Mouse (Mus musculus) embryonic facial prominence, embryonic 12.5 days (tissue): ENCODE data around the gene Ndufa4l2. TPM values are rescaled to one million over a fixed set of nuclear protein-coding genes. Genes with fewer than 3 reads are reported as not detected.

Source experiments
- ATAC-seq: fragments of 200-750 bp; cut with Nextera tagmentation; 2 replicates; pipeline ENCODE4 v1.8.0; 2017; ENCODE audit not compliant: insufficient number of reproducible peaks, insufficient read depth, low FRiP score, low TSS enrichment
- H3K27ac ChIP-seq: fragments of 300-500 bp; sonication (generic); 2 replicates; pipeline ENCODE4 v1.5.1; 2016; ENCODE audit warnings: mild to moderate bottlenecking
- H3K27me3 ChIP-seq: fragments of 300-500 bp; sonication (generic); 2 replicates; pipeline ENCODE4 v1.6.1; 2016; ENCODE audit warnings: mild to moderate bottlenecking, moderate library complexity
- H3K36me3 ChIP-seq: fragments of 300-500 bp; sonication (generic); 2 replicates; pipeline ENCODE4 v1.6.1; 2016; ENCODE audit warnings: mild to moderate bottlenecking
- H3K4me1 ChIP-seq: fragments of 300-500 bp; sonication (generic); 2 replicates; pipeline ENCODE4 v1.6.1; 2016
- H3K4me2 ChIP-seq: fragments of 300-500 bp; sonication (generic); replicated peaks from 2 replicates; pipeline ENCODE4 v1.6.1; 2016; ENCODE audit warnings: mild to moderate bottlenecking, moderate library complexity
- H3K4me3 ChIP-seq: fragments of 300-500 bp; sonication (generic); 2 replicates; pipeline ENCODE4 v1.5.1; 2016; ENCODE audit warnings: mild to moderate bottlenecking
- H3K9ac ChIP-seq: fragments of 300-500 bp; sonication (generic); 2 replicates; pipeline ENCODE4 v1.6.1; 2016; ENCODE audit warnings: mild to moderate bottlenecking, moderate library complexity
- H3K9me3 ChIP-seq: fragments of 300-500 bp; sonication (generic); 2 replicates; pipeline ENCODE4 v1.6.1; 2016; ENCODE audit warnings: mild to moderate bottlenecking, moderate library complexity
- WGBS: fragments of 180-500 bp; shearing (Covaris S2); methylation state at CpG from one replicate; pipeline ENCODE4 v1.1.7; 2016; 5-methylcytosine and 5-hydroxymethylcytosine counted together
- polyA plus RNA-seq: library from polyadenylated mRNA; unstranded; fragments of >200 nt; fragmentation: Nextera tagmentation; extraction: Ambion mirVana; gene quantifications from 2 replicates; pipeline ENCODE4 v1.2.1, GENCODE M21; 2016

Gene Ndufa4l2
- polyA plus RNA-seq, 1 experiment from 2014 or later = 2.9 TPM

DNA sequence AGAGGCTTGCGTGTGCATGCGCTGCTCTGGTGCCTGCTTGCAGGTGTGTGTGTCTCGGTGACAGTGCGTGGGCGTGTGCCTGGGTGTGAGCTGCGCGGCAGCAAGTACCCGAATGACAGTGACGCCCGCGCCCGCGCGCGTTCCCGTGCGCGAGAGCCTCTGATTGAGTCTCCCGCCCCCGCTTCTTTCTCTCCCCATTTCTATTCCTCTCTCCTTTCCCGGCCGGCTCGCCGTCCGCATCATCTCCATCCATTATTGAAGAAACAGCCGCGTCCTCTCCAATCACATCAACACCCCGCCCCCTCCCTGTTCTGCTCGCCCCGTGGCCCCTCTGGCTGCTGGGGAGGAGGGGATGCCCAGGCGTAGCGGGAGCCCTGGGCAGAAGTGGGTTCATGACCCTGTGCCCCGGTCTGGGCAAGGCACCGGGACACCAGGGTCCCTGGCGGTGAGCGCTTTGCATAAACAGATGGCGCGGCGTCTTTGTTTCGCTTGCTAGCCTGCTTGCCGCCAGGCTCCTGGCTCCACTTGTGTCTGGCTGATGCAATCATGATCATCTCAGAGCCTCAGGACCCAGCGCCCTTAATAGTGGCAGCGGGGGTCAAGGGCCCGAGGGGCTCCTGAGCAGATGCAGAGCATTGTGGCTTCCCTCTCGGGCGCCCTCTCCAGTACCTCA is 3.0 kb upstream of the Ndufa4l2 start:
- ATAC-seq = no peak
- H3K27ac ChIP-seq = 0 out of 2 replicates have a peak overlapping the region, but pooled peaks have one; percentile 19

DNA sequence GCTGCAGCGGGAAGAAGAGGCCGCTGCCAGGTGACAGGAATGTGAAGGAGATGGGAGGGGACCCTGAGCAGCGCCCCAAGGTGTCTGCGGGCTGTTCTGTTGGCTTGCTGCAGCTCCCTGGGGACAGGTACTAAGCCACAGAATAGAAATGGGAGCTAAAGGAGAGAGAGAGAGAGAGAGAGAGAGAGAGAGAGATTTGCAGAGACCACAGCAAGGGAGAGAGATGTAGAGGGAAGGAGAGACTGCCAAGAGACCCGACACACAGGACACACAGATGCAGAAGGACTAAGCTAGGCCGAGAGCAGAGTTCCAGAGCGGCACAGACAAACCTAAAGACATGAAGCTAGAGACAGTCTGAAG is 2.5 kb upstream of the Ndufa4l2 start:
- Histone ChIP-seq H3K27me3 (peaks cover 95% of the 10 kb centered on the region), H3K9me3 (no peaks in the 10 kb centered on the region), H3K4me2 (peak overlapping the region; percentile 89), H3K9ac (peak overlapping the region; percentile 60), H3K4me3 (peak overlapping the region; percentile 46), H3K4me1 (peaks cover 77% of the 10 kb centered on the region), H3K36me3 (no peaks in the 10 kb centered on the region), H3K27ac (0 out of 2 replicates have a peak overlapping the region, but pooled peaks have one; percentile 19)
- no peak for ATAC-seq
- WGBS = 3% methylated on average over 7 of the region's 7 CpGs

More for the DNA sequence above, 3.0 kb upstream of the Ndufa4l2 start:
- under 1% methylated on average over 38 of the region's 46 CpGs for WGBS
- Histone ChIP-seq H3K4me3 (peak overlapping the region; percentile 46), H3K9ac (peak overlapping the region; percentile 60), H3K4me1 (peaks cover 72% of the 10 kb centered on the region), H3K27me3 (peaks cover 95% of the 10 kb centered on the region), H3K36me3 (no peaks in the 10 kb centered on the region), H3K9me3 (no peaks in the 10 kb centered on the region), H3K4me2 (peak overlapping the region; percentile 89)

DNA sequence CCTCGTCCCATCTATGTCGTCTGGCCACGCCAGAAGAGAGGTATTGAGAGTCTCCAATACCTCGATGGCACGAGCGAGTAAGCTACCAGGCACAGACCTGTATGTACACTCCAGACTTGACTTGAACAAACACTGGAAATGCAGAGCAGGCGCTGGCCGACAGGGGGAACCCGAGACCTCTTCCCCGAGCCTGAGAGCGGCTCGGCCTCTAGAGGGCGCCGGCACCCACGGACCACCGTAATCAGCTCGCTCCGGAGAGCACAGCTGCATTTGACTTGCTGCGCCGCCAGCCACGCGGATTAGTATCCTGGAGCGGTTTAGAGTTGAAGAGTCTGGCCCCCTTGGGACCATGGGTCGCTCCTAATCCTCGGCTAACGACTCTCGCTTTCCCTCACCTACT is 2.0 kb upstream of the Ndufa4l2 start:
- H3K9me3 ChIP-seq = no peaks in the 10 kb centered on the region
- WGBS = under 1% methylated on average over 27 of the region's 27 CpGs
- peaks cover 81% of the 10 kb centered on the region for H3K4me1 ChIP-seq
- ATAC-seq = peak; percentile 22; the same call in 1 of the 2 replicates
- H3K27ac ChIP-seq = no peak overlapping the region
- H3K27me3 ChIP-seq = peaks cover 95% of the 10 kb centered on the region
- peak overlapping the region; percentile 26 for H3K4me3 ChIP-seq
- no peak overlapping the region; the same call in 1 of the 2 replicates for H3K9ac ChIP-seq
- H3K4me2 ChIP-seq = peak overlapping the region; percentile 89
- peaks cover 4% of the 10 kb centered on the region for H3K36me3 ChIP-seq

GRCm38 (mm10) chr10:127513501-127514091 is 1.2 kb upstream of the Ndufa4l2 start:
- H3K4me3 ChIP-seq = peak overlapping the region; percentile 26
- H3K9me3 ChIP-seq = no peaks in the 10 kb centered on the region
- H3K4me1 ChIP-seq = peaks cover 74% of the 10 kb centered on the region
- H3K36me3 ChIP-seq = peaks cover 11% of the 10 kb centered on the region
- peaks cover 94% of the 10 kb centered on the region for H3K27me3 ChIP-seq
- ATAC-seq = no peak
- 2% methylated on average over 16 of the region's 16 CpGs for WGBS
- H3K27ac ChIP-seq = no peak overlapping the region
- peak overlapping the region; percentile 89 for H3K4me2 ChIP-seq
- no peak overlapping the region; the same call in 1 of the 2 replicates for H3K9ac ChIP-seq

DNA sequence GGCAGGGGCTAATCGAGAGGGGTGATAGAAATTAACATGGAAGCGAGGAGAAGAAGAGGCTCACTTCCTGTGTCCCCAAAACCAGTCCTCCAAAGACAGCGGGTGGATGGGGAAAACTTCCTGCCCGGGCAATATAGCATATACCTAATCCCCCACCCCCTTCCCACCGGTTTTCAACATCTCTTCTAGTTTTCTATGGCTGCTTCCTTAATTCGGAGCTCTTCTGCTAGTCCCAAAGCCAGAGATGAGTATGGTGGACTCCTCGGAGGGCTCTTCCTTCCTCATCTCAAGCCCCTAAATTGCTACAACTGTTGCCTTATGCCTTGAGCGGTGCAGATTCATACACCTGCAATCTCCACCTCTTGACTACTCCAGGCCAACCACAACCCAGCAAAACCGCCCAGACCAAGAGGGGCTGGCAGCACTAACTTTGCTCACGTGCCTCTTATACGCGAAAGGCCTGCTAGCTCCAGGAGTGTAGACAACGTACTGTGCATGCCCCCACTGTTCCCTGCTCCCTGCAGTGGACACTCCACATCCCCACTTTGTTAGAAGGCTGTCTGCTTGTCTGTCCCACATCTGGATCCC is 562 bp upstream of the Ndufa4l2 start:
- Histone ChIP-seq H3K27ac (no peak overlapping the region), H3K27me3 (peaks cover 94% of the 10 kb centered on the region), H3K36me3 (peaks cover 16% of the 10 kb centered on the region), H3K4me2 (peak overlapping the region; percentile 89), H3K4me1 (peaks cover 69% of the 10 kb centered on the region), H3K9me3 (no peaks in the 10 kb centered on the region), H3K4me3 (peak overlapping the region; percentile 26; the same call in 1 of the 2 replicates), H3K9ac (no peak overlapping the region)
- ATAC-seq = no peak
- WGBS = 11% methylated on average over 13 of the region's 13 CpGs

GRCm38 (mm10) chr10:127515271-127515982 is 660 bp downstream of the Ndufa4l2 start:
- H3K9ac ChIP-seq = no peak overlapping the region
- no peak overlapping the region for H3K27ac ChIP-seq
- H3K4me2 ChIP-seq = no peak overlapping the region
- no peak overlapping the region for H3K4me3 ChIP-seq
- no peak for ATAC-seq
- WGBS = 21% methylated on average over 9 of the region's 9 CpGs
- peaks cover 27% of the 10 kb centered on the region for H3K36me3 ChIP-seq
- H3K27me3 ChIP-seq = peaks cover 81% of the 10 kb centered on the region
- H3K9me3 ChIP-seq = no peaks in the 10 kb centered on the region
- peaks cover 57% of the 10 kb centered on the region for H3K4me1 ChIP-seq

DNA sequence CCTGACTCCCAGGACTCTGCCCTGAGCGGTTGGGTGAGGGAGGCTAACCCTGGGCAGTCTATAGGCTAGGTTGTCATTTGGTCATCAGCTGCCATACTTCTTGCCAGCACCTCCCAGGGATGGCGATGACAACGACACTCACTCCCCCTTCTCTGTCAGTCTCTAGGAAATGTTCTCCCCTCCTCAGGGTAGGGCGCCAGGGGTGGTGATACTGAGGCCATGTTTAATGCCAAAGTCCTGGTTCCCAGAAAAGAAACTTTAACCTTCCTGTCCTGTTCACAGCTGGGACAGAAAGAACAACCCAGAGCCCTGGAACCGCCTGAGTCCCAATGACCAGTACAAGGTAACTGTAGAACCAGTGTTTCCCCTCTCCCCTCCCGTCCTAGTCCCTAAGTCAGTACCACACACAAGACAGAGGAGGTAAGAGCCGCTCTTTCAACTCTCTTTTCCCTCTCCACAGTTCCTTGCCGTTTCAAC is 1.3 kb downstream of the Ndufa4l2 start:
- peaks cover 32% of the 10 kb centered on the region for H3K36me3 ChIP-seq
- H3K27ac ChIP-seq = no peak overlapping the region
- WGBS = 14% methylated on average over 8 of the region's 8 CpGs
- peaks cover 75% of the 10 kb centered on the region for H3K27me3 ChIP-seq
- no peaks in the 10 kb centered on the region for H3K9me3 ChIP-seq
- ATAC-seq = no peak
- no peak overlapping the region; the same call in 1 of the 2 replicates for H3K4me3 ChIP-seq
- peak overlapping the region; percentile 42 for H3K4me2 ChIP-seq
- H3K4me1 ChIP-seq = peaks cover 54% of the 10 kb centered on the region
- H3K9ac ChIP-seq = 0 out of 2 replicates have a peak overlapping the region, but pooled peaks have one; percentile 35

DNA sequence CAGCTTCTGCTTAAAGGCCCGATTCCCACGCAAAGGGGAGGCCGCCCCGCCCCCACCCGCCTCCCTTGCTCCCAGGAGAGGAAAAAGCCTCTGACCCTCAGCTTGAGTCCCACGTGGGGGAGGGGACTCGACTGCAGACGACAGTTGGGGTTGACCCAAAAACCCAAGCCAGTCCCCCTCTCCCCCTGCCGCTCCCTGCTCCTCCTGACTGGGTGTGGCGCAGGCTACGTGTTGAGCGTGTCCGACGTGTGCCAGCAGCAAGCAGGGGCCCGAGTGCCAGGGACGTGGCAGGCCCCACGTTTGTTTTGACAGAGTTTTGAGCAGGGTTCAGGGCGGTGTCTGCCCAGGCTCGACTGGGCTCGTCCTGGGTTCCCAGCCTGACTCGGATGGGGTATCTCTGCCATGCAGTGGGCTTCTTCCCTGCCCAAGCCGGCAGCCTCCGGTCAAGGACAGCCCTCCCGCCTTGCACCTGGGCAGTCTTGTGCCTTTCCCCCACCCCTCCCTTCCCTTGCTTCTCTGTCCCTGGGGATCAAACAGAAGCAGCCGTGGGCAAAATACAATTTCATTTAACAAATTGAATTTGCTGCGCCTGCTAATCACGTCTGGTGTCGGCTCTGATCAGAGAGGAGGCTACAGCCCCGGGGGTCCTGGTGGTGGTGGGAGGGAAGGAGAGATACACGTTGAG is 2.0 kb downstream of the Ndufa4l2 start:
- Histone ChIP-seq H3K4me1 (peaks cover 55% of the 10 kb centered on the region), H3K4me2 (peak overlapping the region; percentile 42), H3K27ac (no peak overlapping the region), H3K9ac (0 out of 2 replicates have a peak overlapping the region, but pooled peaks have one; percentile 35), H3K9me3 (no peaks in the 10 kb centered on the region), H3K27me3 (peaks cover 68% of the 10 kb centered on the region), H3K36me3 (peaks cover 32% of the 10 kb centered on the region), H3K4me3 (peak overlapping the region; percentile 16)
- WGBS = 3% methylated on average over 30 of the region's 30 CpGs
- ATAC-seq = no peak; the same call in 1 of the 2 replicates

DNA sequence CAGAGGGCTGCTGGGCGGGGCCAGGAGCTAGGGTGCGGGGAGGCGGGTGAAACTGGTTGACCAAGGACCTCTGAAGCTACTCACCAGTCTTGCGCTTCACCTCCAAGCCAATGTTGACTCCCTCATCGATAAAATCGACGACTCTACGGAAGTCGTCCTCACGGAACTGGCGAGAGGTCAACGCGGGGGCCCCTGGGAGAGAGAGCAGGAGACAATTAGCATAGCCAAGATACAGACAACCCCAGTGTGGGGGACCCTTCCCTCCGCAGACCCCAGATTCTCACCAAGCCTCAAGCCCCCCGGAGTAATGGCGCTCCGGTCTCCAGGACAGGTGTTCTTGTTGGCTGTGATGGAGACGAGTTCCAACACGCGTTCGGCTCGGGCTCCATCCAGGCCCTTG is 3.2 kb downstream of the Ndufa4l2 start:
- Histone ChIP-seq H3K36me3 (peaks cover 32% of the 10 kb centered on the region), H3K27ac (no peak overlapping the region), H3K9ac (no peak overlapping the region), H3K4me2 (no peak overlapping the region), H3K27me3 (peaks cover 58% of the 10 kb centered on the region), H3K4me3 (no peak overlapping the region), H3K4me1 (peaks cover 46% of the 10 kb centered on the region), H3K9me3 (no peaks in the 10 kb centered on the region)
- ATAC-seq = no peak
- WGBS = 91% methylated on average over 22 of the region's 22 CpGs

DNA sequence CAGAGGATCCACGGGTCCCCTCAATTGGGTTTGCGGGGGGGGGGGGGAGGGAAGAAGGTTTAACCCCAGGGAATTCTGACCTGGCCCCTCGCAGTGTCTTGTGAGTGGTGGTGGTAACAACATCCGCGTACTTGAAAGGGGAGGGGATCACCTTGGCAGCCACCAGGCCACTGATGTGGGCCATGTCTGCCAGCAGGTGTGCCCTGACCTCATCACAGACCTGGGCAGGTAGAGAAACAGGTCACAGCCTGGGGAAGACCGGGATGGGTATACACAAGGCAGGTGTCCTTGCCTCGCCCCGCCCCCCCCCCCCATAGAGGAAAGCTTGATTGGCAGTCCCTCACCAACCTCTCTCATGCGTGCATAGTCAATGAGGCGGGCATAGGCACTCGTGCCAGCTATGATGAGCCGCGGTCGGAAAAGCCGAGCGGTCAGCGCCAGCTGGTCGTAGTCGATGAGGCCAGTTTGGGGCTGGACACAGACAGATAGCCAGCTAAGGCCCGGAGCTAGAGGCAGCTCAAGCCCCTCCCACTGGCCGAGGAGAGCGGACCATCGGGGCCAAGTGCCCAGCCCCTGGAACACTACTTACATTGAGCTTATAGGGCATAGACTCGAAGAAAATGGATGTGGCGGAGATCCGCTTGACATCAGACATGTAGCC is 4.4 kb downstream of the Ndufa4l2 start:
- Histone ChIP-seq H3K4me2 (no peak overlapping the region), H3K4me3 (no peak overlapping the region), H3K4me1 (peaks cover 34% of the 10 kb centered on the region), H3K27me3 (peaks cover 56% of the 10 kb centered on the region), H3K9me3 (no peaks in the 10 kb centered on the region), H3K27ac (no peak overlapping the region), H3K9ac (no peak overlapping the region), H3K36me3 (peaks cover 32% of the 10 kb centered on the region)
- ATAC-seq = no peak
- 93% methylated on average over 26 of the region's 26 CpGs for WGBS
